Mouse (Mus musculus) activated CD4-positive, CD25-positive, alpha-beta regulatory T cell (primary cell): ENCODE data around the gene Krtap28-13. TPM values are rescaled to one million over a fixed set of nuclear protein-coding genes. Genes with fewer than 3 reads are reported as not detected.

Experiments
- polyA plus RNA-seq, 2 experiments: library from polyadenylated mRNA; unstranded; fragments of 100-300 nt; shearing (Covaris generic); gene quantifications; one replicate each; pipeline ENCODE4 v1.2.1; 2017

Gene Krtap28-13
- not detected for polyA plus RNA-seq

DNA sequence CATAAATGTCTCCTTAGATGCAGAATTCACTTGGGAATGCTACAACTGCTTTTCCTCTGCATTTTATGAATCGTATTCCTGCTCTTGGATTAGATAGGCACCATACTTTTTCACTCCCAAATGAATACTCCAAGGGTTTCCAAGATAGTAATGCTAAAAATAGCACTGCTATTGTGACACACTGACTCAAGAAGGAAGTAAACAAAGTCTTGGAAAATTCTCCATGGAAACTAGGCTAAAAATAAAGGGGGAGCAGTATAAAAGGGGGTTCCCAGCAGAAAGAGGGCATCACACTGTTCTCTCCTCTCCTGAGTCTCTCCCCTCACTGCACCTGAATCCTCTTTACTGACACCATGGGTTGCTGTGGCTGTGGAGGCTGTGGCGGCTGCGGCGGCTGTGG is at the start of gene Krtap28-13:
Gene Krtap28-13 (plus strand): TSS at position 288 of the 400 bp plus-strand sequence.

DNA sequence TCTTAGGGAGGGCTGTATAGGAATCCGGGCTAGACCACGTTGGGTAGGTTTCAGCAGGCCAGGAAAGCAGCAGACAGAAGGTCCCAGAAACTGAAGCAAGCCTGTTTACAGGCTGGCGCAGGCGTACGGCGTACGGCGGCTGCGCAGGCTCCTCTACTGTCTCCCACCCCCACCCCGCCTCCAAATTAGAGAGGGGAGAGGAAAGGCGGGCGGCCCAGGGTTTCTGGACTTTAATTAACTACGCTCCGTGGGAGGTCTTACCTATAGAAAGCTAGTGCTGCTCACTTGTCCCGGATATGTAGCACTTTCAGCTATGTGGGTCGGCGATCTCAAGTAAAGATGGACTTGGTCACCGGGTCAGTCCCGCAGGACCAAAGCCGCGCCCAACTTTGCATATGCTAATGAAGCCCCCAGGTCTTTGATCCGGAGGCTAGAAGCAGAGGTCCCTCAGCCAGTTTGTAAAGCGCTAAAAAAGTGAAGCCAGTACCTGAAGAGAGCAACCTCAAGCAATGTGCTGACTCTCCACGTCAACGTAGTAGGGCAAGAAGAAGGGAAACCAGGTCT is 22.5 kb upstream of the Krtap28-13 start, which contains the start of gene Slc19a3:
Gene Slc19a3 (minus strand): TSS at position 340 of the 564 bp plus-strand sequence.

DNA sequence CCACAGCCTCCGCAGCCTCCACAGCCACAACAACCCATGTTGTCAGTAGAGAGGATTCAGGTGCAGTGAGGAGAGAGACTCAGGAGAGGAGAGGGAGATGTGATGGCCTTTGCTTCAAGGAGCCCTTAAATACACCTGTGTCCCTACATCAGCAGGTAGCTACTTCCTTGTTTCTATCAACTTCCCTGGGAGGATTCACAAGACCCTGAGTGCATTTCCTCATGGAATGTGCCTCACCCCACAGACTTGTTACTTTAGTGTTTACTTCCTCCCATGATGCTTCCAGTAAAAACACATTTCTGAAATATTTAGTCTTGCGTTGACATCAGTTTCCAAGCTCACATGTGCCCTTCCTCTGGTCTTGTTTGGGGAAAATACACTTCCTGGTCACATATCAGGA is 18.4 kb upstream of the Krtap28-13 start, which contains the start of gene Krtap28-10:
Gene Krtap28-10 (minus strand): TSS at position 101 of the 400 bp plus-strand sequence.

DNA sequence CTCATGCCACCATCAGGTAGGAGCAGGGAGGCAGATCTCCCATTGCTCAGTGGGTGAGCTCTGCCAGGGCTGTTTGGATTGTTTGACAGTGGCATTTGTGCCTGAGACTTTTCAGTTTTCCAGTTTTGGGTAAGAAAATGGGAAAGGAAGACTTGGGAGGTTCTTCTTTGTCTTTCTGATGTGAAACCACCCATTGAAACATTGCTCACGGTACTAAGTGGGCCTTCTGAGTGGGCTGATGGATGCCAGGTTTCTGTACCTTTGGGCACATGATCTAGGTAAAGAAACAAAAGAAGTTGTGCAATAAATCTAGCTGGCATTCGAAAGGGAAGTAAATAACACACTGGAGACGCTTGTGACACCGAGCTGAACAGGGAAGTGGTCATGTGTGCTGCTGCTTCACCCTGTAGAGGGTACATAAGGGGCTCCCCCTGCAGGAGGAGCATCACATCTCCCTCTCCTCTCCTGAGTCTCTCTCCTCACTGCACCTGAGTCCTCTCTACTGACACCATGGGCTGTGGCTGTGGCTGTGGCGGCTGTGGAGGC is 15.8 kb upstream of the Krtap28-13 start, which contains the start of gene Gm47969:
Gene Gm47969 (plus strand): TSS at position 51 of the 546 bp plus-strand sequence.

DNA sequence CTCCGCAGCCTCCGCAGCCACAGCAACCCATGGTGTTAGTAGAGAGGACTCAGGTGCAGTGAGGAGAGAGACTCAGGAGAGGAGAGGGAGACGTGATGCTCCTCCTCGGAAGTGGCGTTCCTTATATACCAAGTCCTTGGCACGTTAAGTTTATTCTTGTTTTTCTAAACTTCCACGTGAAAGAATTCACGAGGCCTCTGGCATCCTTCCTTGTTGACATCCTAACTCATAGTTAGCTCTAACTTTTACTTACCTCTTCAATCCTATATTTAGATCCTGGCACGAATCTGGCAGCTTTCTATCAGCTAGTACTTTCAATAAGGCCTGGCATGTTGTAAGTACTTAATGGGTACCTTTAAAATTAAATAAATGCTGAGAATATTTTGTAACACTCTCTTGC is 1.5 kb upstream of the Krtap28-13 start, which contains the start of gene A030005K14Rik:
Gene A030005K14Rik (minus strand): TSS at position 101 of the 400 bp plus-strand sequence.

Other genes with a start within 250 kb of the Krtap28-13 start
- 100 to 1,000 TPM; 180 to 282 TPM for gene Agfg1, start 221.4 kb upstream of the Krtap28-13 start, polyA plus RNA-seq
- 1 to 10 TPM in 1 of 2 experiments, under 1 TPM in 1; 0.66 to 1.1 TPM for gene A030005L19Rik, start 147.6 kb upstream of the Krtap28-13 start, polyA plus RNA-seq
- not detected for gene A030014E15Rik, start 136.0 kb upstream of the Krtap28-13 start, polyA plus RNA-seq
- not detected for gene Gm6217, start 129.5 kb upstream of the Krtap28-13 start, polyA plus RNA-seq
- gene A030003K21Rik, start 117.5 kb upstream of the Krtap28-13 start, polyA plus RNA-seq, result under 1 TPM in 1 of 2 experiments, not detected in 1; 0.21 TPM
- under 1 TPM in 1 of 2 experiments, not detected in 1; 0.21 TPM for gene Gm7544, start 104.9 kb upstream of the Krtap28-13 start, polyA plus RNA-seq
- gene Gm47955, start 100.6 kb upstream of the Krtap28-13 start, polyA plus RNA-seq, result not detected
- under 1 TPM in 1 of 2 experiments, not detected in 1; 0.25 TPM for gene Gm47959, start 60.4 kb upstream of the Krtap28-13 start, polyA plus RNA-seq
- not detected for gene Slc19a3, start 22.5 kb upstream of the Krtap28-13 start, polyA plus RNA-seq
- gene Krtap28-10, start 18.4 kb upstream of the Krtap28-13 start, polyA plus RNA-seq, result under 1 TPM in 1 of 2 experiments, not detected in 1; 0.25 TPM
- not detected for gene Gm47969, start 16.0 kb upstream of the Krtap28-13 start, polyA plus RNA-seq
- gene A030005K14Rik, start 1.6 kb upstream of the Krtap28-13 start, polyA plus RNA-seq, result not detected
- gene Ccl20, start 55.8 kb downstream of the Krtap28-13 start, polyA plus RNA-seq, result 1 to 10 TPM in 1 of 2 experiments, not detected in 1; 1.8 TPM
- gene Daw1, start 98.8 kb downstream of the Krtap28-13 start, polyA plus RNA-seq, result not detected